Mouse (Mus musculus): ENCODE measurements around the gene Tuba3b. TPM values are rescaled to one million over a fixed set of nuclear protein-coding genes. Genes with fewer than 3 reads are reported as not detected.

Tuba3b gene
- total and polyA plus RNA-seq, 3 experiments = not detected

GRCm38 (mm10) chr6:145590501-145591293 lies 24.9 kb upstream of the Tuba3b start:
- no peaks in the 10 kb centered on the region for H3K79me2 ChIP-seq (replicated peaks; ENCODE audit: control insufficient read depth, extremely low read depth, insufficient read depth, poor library complexity, severe bottlenecking)

GRCm38 (mm10) chr6:145591578-145591977 lies 24.0 kb upstream of the Tuba3b start:
- in situ Hi-C loops (cut with MboI; ENCODE audit: low pct_ligation_motif_present, low pct_unique_long_range_greater_than_20kb, low sequenced_read_pairs) (no loop called here), dilution Hi-C loops (cut with MboI; ENCODE audit: extremely low pct_ligation_motif_present, extremely low pct_unique_long_range_greater_than_20kb, low sequenced_read_pairs) (no loop called here)
- no peak overlapping the region for H3K9ac ChIP-seq (ENCODE audit: insufficient read depth, low read depth)
- H3K79me2 ChIP-seq (replicated peaks; ENCODE audit: control insufficient read depth, extremely low read depth, insufficient read depth, poor library complexity, severe bottlenecking) = no peaks in the 10 kb centered on the region
- no peaks in the 10 kb centered on the region for H3K36me3 ChIP-seq (replicated peaks in 1 of 2; ENCODE audit: control insufficient read depth in 1 of 2, insufficient read depth in 1 of 2, low read length in 1 of 2)
- H3K4me3 ChIP-seq (replicated peaks in 1 of 3; ENCODE audit: low read depth in 2 of 3, low read length in 2 of 3, poor library complexity in 1 of 3) = no peak overlapping the region
- H3K9me3 ChIP-seq (replicated peaks; ENCODE audit: low read length) = no peaks in the 10 kb centered on the region
- H3K4me1 ChIP-seq (ENCODE audit: control insufficient read depth in 1 of 2, insufficient read depth in 2 of 2) = peaks cover 0 to 10% of the 10 kb centered on the region in 2 experiments; a peak in 3 of 4 replicates
- no peaks in the 10 kb centered on the region for H3K27me3 ChIP-seq (replicated peaks)
- DNase-seq (ENCODE audit: extremely low read depth) = no peak
- no peak for TF ChIP-seq UBTF (IDR thresholded peaks at IDR 0.05; ENCODE audit: low read depth, low read length)
- TF ChIP-seq TCF12 (IDR thresholded peaks at IDR 0.05; ENCODE audit: low read depth, low read length) = no peak
- TF ChIP-seq ETS1 (conservative IDR thresholded peaks at IDR 0.05; ENCODE audit: low read depth, low read length) = no peak
- TF ChIP-seq POLR2AphosphoS2 (IDR thresholded peaks at IDR 0.05; ENCODE audit: low read depth, low read length) = no peak
- H3K27ac ChIP-seq (ENCODE audit: insufficient read depth, low read depth) = no peak overlapping the region
- H3K4me2 ChIP-seq (ENCODE audit: insufficient read depth, low read depth, poor library complexity, severe bottlenecking) = no peak overlapping the region

More at GRCm38 (mm10) chr6:145590501-145591293, 24.9 kb upstream of the Tuba3b start:
- no peak overlapping the region for H3K27ac ChIP-seq (ENCODE audit: insufficient read depth, low read depth)
- no peaks in the 10 kb centered on the region for H3K27me3 ChIP-seq (replicated peaks)
- no peak for TF ChIP-seq TCF12 (IDR thresholded peaks at IDR 0.05; ENCODE audit: low read depth, low read length)
- TF ChIP-seq CHD2 (IDR thresholded peaks at IDR 0.05; ENCODE audit: low read length) = no peak
- TF ChIP-seq GABPA (IDR thresholded peaks at IDR 0.05; ENCODE audit: insufficient replicate concordance, low read depth, low read length) = no peak
- no peak for TF ChIP-seq SMC3 (IDR thresholded peaks at IDR 0.05; ENCODE audit: low read depth, low read length)
- TF ChIP-seq IRF4 (IDR thresholded peaks at IDR 0.05; ENCODE audit: low read depth, low read length) = no peak
- no peak for TF ChIP-seq TBP (conservative IDR thresholded peaks at IDR 0.05; ENCODE audit: low read depth, low read length)
- TF ChIP-seq ZC3H11A (IDR thresholded peaks at IDR 0.05; ENCODE audit: low read depth, low read length) = no peak
- TF ChIP-seq JUN (IDR thresholded peaks at IDR 0.05; ENCODE audit: insufficient read depth, low read depth, low read length) = no peak
- no peak for TF ChIP-seq ZMIZ1 (IDR thresholded peaks at IDR 0.05; ENCODE audit: low read depth, low read length)
- no peak for TF ChIP-seq JUND (conservative IDR thresholded peaks at IDR 0.05; ENCODE audit: low read depth, low read length)
- TF ChIP-seq CTCF (conservative IDR thresholded peaks at IDR 0.05 in 1 of 2, IDR thresholded peaks at IDR 0.05 in 1 of 2; ENCODE audit: low read depth in 2 of 2, low read length in 2 of 2) = no peak
- no peak for TF ChIP-seq ETS1 (conservative IDR thresholded peaks at IDR 0.05; ENCODE audit: low read depth, low read length)
- no peak for TF ChIP-seq RAD21 (IDR thresholded peaks at IDR 0.05; ENCODE audit: low read depth, low read length)
- no peak for TF ChIP-seq NRF1 (IDR thresholded peaks at IDR 0.05; ENCODE audit: low read depth, low read length)
- TF ChIP-seq PAX5 (IDR thresholded peaks at IDR 0.05; ENCODE audit: low read length) = no peak
- TF ChIP-seq RCOR1 (conservative IDR thresholded peaks at IDR 0.05; ENCODE audit: low read depth, low read length) = no peak
- no peak for TF ChIP-seq USF2 (conservative IDR thresholded peaks at IDR 0.05; ENCODE audit: low read depth, low read length)
- no peak for TF ChIP-seq NELFE (IDR thresholded peaks at IDR 0.05; ENCODE audit: low read depth, low read length)
- TF ChIP-seq MYC (IDR thresholded peaks at IDR 0.05; ENCODE audit: low read depth, low read length) = no peak
- in situ Hi-C loops (cut with MboI; ENCODE audit: low pct_ligation_motif_present, low pct_unique_long_range_greater_than_20kb, low sequenced_read_pairs) = no loop called here
- no peaks in the 10 kb centered on the region for H3K9me3 ChIP-seq (replicated peaks; ENCODE audit: low read length)
- H3K4me2 ChIP-seq (ENCODE audit: insufficient read depth, low read depth, poor library complexity, severe bottlenecking) = no peak overlapping the region
- peaks cover 0 to 10% of the 10 kb centered on the region in 2 experiments; a peak in 3 of 4 replicates for H3K4me1 ChIP-seq (ENCODE audit: control insufficient read depth in 1 of 2, insufficient read depth in 2 of 2)
- no peaks in the 10 kb centered on the region for H3K36me3 ChIP-seq (replicated peaks in 1 of 2; ENCODE audit: control insufficient read depth in 1 of 2, insufficient read depth in 1 of 2, low read length in 1 of 2)
- no peak overlapping the region for H3K4me3 ChIP-seq (replicated peaks in 1 of 3; ENCODE audit: low read depth in 2 of 3, low read length in 2 of 3, poor library complexity in 1 of 3)
- no peak overlapping the region for H3K9ac ChIP-seq (ENCODE audit: insufficient read depth, low read depth)
- dilution Hi-C loops (cut with MboI; ENCODE audit: extremely low pct_ligation_motif_present, extremely low pct_unique_long_range_greater_than_20kb, low sequenced_read_pairs) = no loop called here
- no peak for DNase-seq (ENCODE audit: extremely low read depth)
